Mouse (Mus musculus): ENCODE measurements around the gene Pp2d1. TPM values are rescaled to one million over a fixed set of nuclear protein-coding genes. Genes with fewer than 3 reads are reported as not detected.

The Pp2d1 gene
- polyA plus RNA-seq, 1 experiment from 2014 or later = 0.21 TPM

GRCm38 (mm10) chr17:53542536-53542935 is 3.3 kb upstream of the Pp2d1 start:
- no peaks in the 10 kb centered on the region for H3K9me3 ChIP-seq (replicated peaks; ENCODE audit: control insufficient read depth, low read length)
- no peak overlapping the region for H3K4me3 ChIP-seq (ENCODE audit: low read depth, low read length)
- no peak for ATAC-seq (replicated peaks; ENCODE audit: insufficient number of reproducible peaks, low FRiP score, low TSS enrichment, low read depth)
- 92% methylated on average over 4 of the region's 4 CpGs for WGBS
- H3K9ac ChIP-seq (replicated peaks; ENCODE audit: low read length) = no peak overlapping the region
- no peaks in the 10 kb centered on the region for H3K36me3 ChIP-seq (replicated peaks; ENCODE audit: control insufficient read depth, insufficient read depth, low read depth, low read length)
- H3K4me1 ChIP-seq (ENCODE audit: control insufficient read depth, insufficient read depth, low read length) = no peaks in the 10 kb centered on the region
- no peak for DNase-seq (ENCODE audit: low spot score)
- no peaks in the 10 kb centered on the region for H3K27me3 ChIP-seq (ENCODE audit: control insufficient read depth, insufficient read depth, low read length)
- no peak overlapping the region for H3K4me2 ChIP-seq (ENCODE audit: low read depth, low read length)
- H3K27ac ChIP-seq (replicated peaks; ENCODE audit: low read depth, low read length) = no peak overlapping the region

GRCm38 (mm10) chr17:53532425-53532824 is 6.8 kb downstream of the Pp2d1 start:
- Histone ChIP-seq H3K9ac (replicated peaks; ENCODE audit: low read length) (no peak overlapping the region), H3K4me3 (ENCODE audit: low read depth, low read length) (no peak overlapping the region), H3K27me3 (ENCODE audit: control insufficient read depth, insufficient read depth, low read length) (no peaks in the 10 kb centered on the region), H3K9me3 (replicated peaks; ENCODE audit: control insufficient read depth, low read length) (no peaks in the 10 kb centered on the region), H3K4me2 (ENCODE audit: low read depth, low read length) (no peak overlapping the region), H3K4me1 (ENCODE audit: control insufficient read depth, insufficient read depth, low read length) (no peaks in the 10 kb centered on the region), H3K27ac (replicated peaks; ENCODE audit: low read depth, low read length) (no peak overlapping the region), H3K36me3 (replicated peaks; ENCODE audit: control insufficient read depth, insufficient read depth, low read depth, low read length) (no peaks in the 10 kb centered on the region)
- DNase-seq (ENCODE audit: low spot score) (no peak), ATAC-seq (replicated peaks; ENCODE audit: insufficient number of reproducible peaks, low FRiP score, low TSS enrichment, low read depth) (no peak)
- WGBS = 86% methylated on average over 2 of the region's 2 CpGs

GRCm38 (mm10) chr17:53531160-53531559 is 8.1 kb downstream of the Pp2d1 start:
- Histone ChIP-seq H3K9ac (replicated peaks; ENCODE audit: low read length) (no peak overlapping the region), H3K27ac (replicated peaks; ENCODE audit: low read depth, low read length) (no peak overlapping the region), H3K4me3 (ENCODE audit: low read depth, low read length) (no peak overlapping the region), H3K27me3 (ENCODE audit: control insufficient read depth, insufficient read depth, low read length) (no peaks in the 10 kb centered on the region), H3K9me3 (replicated peaks; ENCODE audit: control insufficient read depth, low read length) (no peaks in the 10 kb centered on the region), H3K36me3 (replicated peaks; ENCODE audit: control insufficient read depth, insufficient read depth, low read depth, low read length) (no peaks in the 10 kb centered on the region), H3K4me1 (ENCODE audit: control insufficient read depth, insufficient read depth, low read length) (no peaks in the 10 kb centered on the region), H3K4me2 (ENCODE audit: low read depth, low read length) (no peak overlapping the region)
- 51% methylated on average over 2 of the region's 2 CpGs for WGBS
- no peak for ATAC-seq (replicated peaks; ENCODE audit: insufficient number of reproducible peaks, low FRiP score, low TSS enrichment, low read depth)
- DNase-seq (ENCODE audit: low spot score) = no peak

- Histone ChIP-seq H3K36me3 (replicated peaks; ENCODE audit: control insufficient read depth, insufficient read depth, low read depth, low read length) (no peaks in the 10 kb centered on the region), H3K9me3 (replicated peaks; ENCODE audit: control insufficient read depth, low read length) (no peaks in the 10 kb centered on the region), H3K4me2 (ENCODE audit: low read depth, low read length) (no peak overlapping the region), H3K27me3 (ENCODE audit: control insufficient read depth, insufficient read depth, low read length) (no peaks in the 10 kb centered on the region), H3K4me1 (ENCODE audit: control insufficient read depth, insufficient read depth, low read length) (no peaks in the 10 kb centered on the region), H3K9ac (replicated peaks; ENCODE audit: low read length) (no peak overlapping the region), H3K27ac (replicated peaks; ENCODE audit: low read depth, low read length) (no peak overlapping the region), H3K4me3 (ENCODE audit: low read depth, low read length) (no peak overlapping the region)
- WGBS = 90% methylated on average over 2 of the region's 2 CpGs
- DNase-seq (ENCODE audit: low spot score) (no peak), ATAC-seq (replicated peaks; ENCODE audit: insufficient number of reproducible peaks, low FRiP score, low TSS enrichment, low read depth) (no peak)
Measured at GRCm38 (mm10) chr17:53528034-53528433, 11.2 kb downstream of the Pp2d1 start.

GRCm38 (mm10) chr17:53520509-53520908 is 18.7 kb downstream of the Pp2d1 start:
- Histone ChIP-seq H3K4me1 (ENCODE audit: control insufficient read depth, insufficient read depth, low read length) (no peaks in the 10 kb centered on the region), H3K9ac (replicated peaks; ENCODE audit: low read length) (no peak overlapping the region), H3K4me3 (ENCODE audit: low read depth, low read length) (no peak overlapping the region), H3K27ac (replicated peaks; ENCODE audit: low read depth, low read length) (no peak overlapping the region), H3K36me3 (replicated peaks; ENCODE audit: control insufficient read depth, insufficient read depth, low read depth, low read length) (no peaks in the 10 kb centered on the region), H3K4me2 (ENCODE audit: low read depth, low read length) (no peak overlapping the region), H3K27me3 (ENCODE audit: control insufficient read depth, insufficient read depth, low read length) (no peaks in the 10 kb centered on the region), H3K9me3 (replicated peaks; ENCODE audit: control insufficient read depth, low read length) (no peaks in the 10 kb centered on the region)
- DNase-seq (ENCODE audit: low spot score) = no peak
- no peak for ATAC-seq (replicated peaks; ENCODE audit: insufficient number of reproducible peaks, low FRiP score, low TSS enrichment, low read depth)

DNA sequence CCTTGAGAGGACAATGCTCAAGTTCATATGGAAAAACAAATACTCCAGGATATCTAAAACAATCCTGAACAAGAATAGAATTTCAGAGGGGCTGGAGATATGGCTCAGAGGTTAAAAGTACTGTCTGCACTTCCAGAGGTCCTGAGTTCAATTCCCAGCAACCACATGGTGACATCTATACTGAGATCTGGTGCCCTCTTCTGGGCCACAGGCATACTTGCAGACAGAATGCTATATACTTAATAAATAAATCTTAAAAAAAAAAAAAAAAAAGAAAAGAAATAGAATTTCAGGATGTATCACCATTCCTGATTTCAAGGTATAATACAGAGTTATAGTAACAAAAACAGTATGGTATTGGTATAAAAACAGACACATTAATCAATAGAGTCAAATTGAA is 19.9 kb downstream of the Pp2d1 start:
- ATAC-seq (replicated peaks; ENCODE audit: insufficient number of reproducible peaks, low FRiP score, low TSS enrichment, low read depth) (no peak), DNase-seq (ENCODE audit: low spot score) (no peak)
- H3K4me1 ChIP-seq (ENCODE audit: control insufficient read depth, insufficient read depth, low read length) = no peaks in the 10 kb centered on the region
- no peak overlapping the region for H3K9ac ChIP-seq (replicated peaks; ENCODE audit: low read length)
- no peak overlapping the region for H3K4me2 ChIP-seq (ENCODE audit: low read depth, low read length)
- H3K4me3 ChIP-seq (ENCODE audit: low read depth, low read length) = no peak overlapping the region
- H3K36me3 ChIP-seq (replicated peaks; ENCODE audit: control insufficient read depth, insufficient read depth, low read depth, low read length) = no peaks in the 10 kb centered on the region
- no peaks in the 10 kb centered on the region for H3K9me3 ChIP-seq (replicated peaks; ENCODE audit: control insufficient read depth, low read length)
- H3K27ac ChIP-seq (replicated peaks; ENCODE audit: low read depth, low read length) = no peak overlapping the region
- no peaks in the 10 kb centered on the region for H3K27me3 ChIP-seq (ENCODE audit: control insufficient read depth, insufficient read depth, low read length)

DNA sequence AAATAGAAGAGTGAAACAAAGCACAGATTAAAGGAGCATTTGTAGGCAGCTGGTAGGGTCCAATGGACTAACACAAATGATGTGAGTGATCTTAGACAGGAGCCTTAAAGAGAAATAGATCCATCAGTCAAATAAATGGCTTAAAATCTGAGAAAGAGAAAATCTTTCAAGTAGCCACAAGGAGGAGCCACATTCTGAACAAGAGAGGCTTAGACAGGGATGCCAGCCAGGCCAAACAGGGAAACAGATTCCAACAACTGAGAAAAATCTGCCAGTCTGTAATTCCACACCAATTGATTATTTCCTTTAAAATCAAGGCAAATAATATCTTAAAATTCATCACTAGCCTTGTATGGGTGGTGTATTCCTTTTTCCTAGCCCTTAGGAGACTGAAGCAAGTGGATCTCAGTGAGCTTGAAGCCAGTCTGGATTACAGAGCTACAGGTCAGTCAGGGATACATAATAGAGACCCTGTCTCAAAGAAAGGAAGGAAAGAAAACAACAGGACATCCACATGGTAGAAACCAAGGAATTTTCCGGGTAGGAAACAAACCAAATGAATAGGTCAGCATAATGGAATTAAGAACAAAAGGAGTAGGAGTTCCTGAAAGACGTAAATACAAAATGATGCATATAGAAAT is 26.8 kb downstream of the Pp2d1 start:
- H3K4me3 ChIP-seq (ENCODE audit: low read depth, low read length) = no peak overlapping the region
- no peak for ATAC-seq (replicated peaks; ENCODE audit: insufficient number of reproducible peaks, low FRiP score, low TSS enrichment, low read depth)
- no peaks in the 10 kb centered on the region for H3K36me3 ChIP-seq (replicated peaks; ENCODE audit: control insufficient read depth, insufficient read depth, low read depth, low read length)
- no peaks in the 10 kb centered on the region for H3K4me1 ChIP-seq (ENCODE audit: control insufficient read depth, insufficient read depth, low read length)
- H3K27me3 ChIP-seq (ENCODE audit: control insufficient read depth, insufficient read depth, low read length) = no peaks in the 10 kb centered on the region
- DNase-seq (ENCODE audit: low spot score) = peak; percentile 36
- no peaks in the 10 kb centered on the region for H3K9me3 ChIP-seq (replicated peaks; ENCODE audit: control insufficient read depth, low read length)
- H3K9ac ChIP-seq (replicated peaks; ENCODE audit: low read length) = no peak overlapping the region
- no peak overlapping the region for H3K4me2 ChIP-seq (ENCODE audit: low read depth, low read length)
- no peak overlapping the region for H3K27ac ChIP-seq (replicated peaks; ENCODE audit: low read depth, low read length)
- WGBS = 89% methylated on average over 2 of the region's 2 CpGs

DNA sequence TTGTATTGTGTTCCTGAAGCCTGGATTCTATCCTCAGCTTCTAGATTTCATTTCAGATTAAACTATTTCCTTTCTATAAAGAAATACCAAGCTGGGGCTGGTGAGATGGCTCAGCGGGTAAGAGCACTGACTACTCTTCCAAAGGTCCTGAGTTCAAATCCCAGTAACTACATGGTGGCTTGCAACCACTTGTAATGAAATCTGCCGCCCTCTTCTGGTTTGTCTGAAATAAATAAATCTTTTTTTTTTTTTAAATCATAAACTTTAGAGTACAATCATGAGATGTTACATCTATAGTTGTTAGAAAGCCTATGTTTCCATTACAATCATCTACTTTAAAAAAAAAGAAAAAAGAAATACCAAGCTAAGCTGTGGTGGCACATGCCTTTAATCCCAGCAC is 36.3 kb downstream of the Pp2d1 start:
- Histone ChIP-seq H3K4me2 (ENCODE audit: low read depth, low read length) (no peak overlapping the region), H3K36me3 (replicated peaks; ENCODE audit: control insufficient read depth, insufficient read depth, low read depth, low read length) (peaks cover 2% of the 10 kb centered on the region; the same call in 1 of the 2 replicates), H3K27ac (replicated peaks; ENCODE audit: low read depth, low read length) (no peak overlapping the region), H3K4me3 (ENCODE audit: low read depth, low read length) (no peak overlapping the region), H3K9ac (replicated peaks; ENCODE audit: low read length) (no peak overlapping the region), H3K9me3 (replicated peaks; ENCODE audit: control insufficient read depth, low read length) (no peaks in the 10 kb centered on the region), H3K27me3 (ENCODE audit: control insufficient read depth, insufficient read depth, low read length) (no peaks in the 10 kb centered on the region), H3K4me1 (ENCODE audit: control insufficient read depth, insufficient read depth, low read length) (no peaks in the 10 kb centered on the region)
- DNase-seq (ENCODE audit: low spot score) = no peak
- ATAC-seq (replicated peaks; ENCODE audit: insufficient number of reproducible peaks, low FRiP score, low TSS enrichment, low read depth) = no peak
- 94% methylated on average over 2 of the region's 2 CpGs for WGBS

All from embryonic facial prominence, embryonic 11.5 days (tissue).